Mouse (Mus musculus) liver, adult 2 months (tissue): Measurements from ENCODE around the gene Hpse2. TPM values are rescaled to one million over a fixed set of nuclear protein-coding genes. Genes with fewer than 3 reads are reported as not detected.

ENCODE experiments used
- DNase-seq: peaks from one replicate; pipeline ENCODE4 v3.0.0-alpha.2; 2011; ENCODE audit warnings: low read depth, low spot score; ENCODE audit errors: extremely low read depth
- H3K27ac ChIP-seq: fragments of 200-500 bp; replicated peaks from 2 replicates; pipeline ENCODE4 v1.5.1; 2012; ENCODE audit warnings: low read depth, mild to moderate bottlenecking, control low read depth, inconsistent platforms, low read length; ENCODE audit not compliant: insufficient read depth
- H3K27me3 ChIP-seq: fragments of 200-500 bp; 2 replicates; pipeline ENCODE4 v1.6.1; 2012; ENCODE audit warnings: mild to moderate bottlenecking, moderate library complexity, low read length, inconsistent platforms; ENCODE audit not compliant: control insufficient read depth, insufficient read depth
- H3K36me3 ChIP-seq: fragments of 200-500 bp; 2 replicates; pipeline ENCODE4 v1.6.1; 2012; ENCODE audit warnings: low read length, inconsistent platforms; ENCODE audit not compliant: control insufficient read depth, insufficient read depth
- H3K4me1 ChIP-seq: fragments of 200-500 bp; 2 replicates; pipeline ENCODE4 v1.6.1; 2011; ENCODE audit warnings: low read length; ENCODE audit not compliant: control insufficient read depth, insufficient read depth
- H3K4me3 ChIP-seq: fragments of 200-500 bp; 2 replicates; pipeline ENCODE4 v1.5.1; 2011; ENCODE audit warnings: low read depth, mild to moderate bottlenecking, control low read depth, low read length, moderate library complexity; ENCODE audit not compliant: insufficient read depth
- H3K79me2 ChIP-seq: fragments of 200-500 bp; 2 replicates; pipeline ENCODE4 v1.6.1; 2012; ENCODE audit warnings: inconsistent platforms, mild to moderate bottlenecking, low read length, moderate library complexity; ENCODE audit not compliant: control insufficient read depth, insufficient read depth
- H3K9ac ChIP-seq: fragments of 200-500 bp; 2 replicates; pipeline ENCODE4 v1.6.1; 2012; ENCODE audit warnings: low read depth, mild to moderate bottlenecking, control low read depth, inconsistent platforms, low read length
- CTCF ChIP-seq: fragments of 200-500 bp; IDR thresholded peaks from 2 replicates; pipeline ENCODE4 v1.5.1; 2011; ENCODE audit warnings: low read depth, low read length, control low read depth
- POLR2A ChIP-seq: fragments of 200-500 bp; IDR thresholded peaks from 2 replicates; pipeline ENCODE4 v1.6.1; 2011; ENCODE audit warnings: low read length, control low read depth; ENCODE audit not compliant: insufficient read depth; ENCODE audit errors: extremely low read depth
- WGBS: fragments of 180-500 bp; shearing (Covaris S2); methylation state at CpG from one replicate; pipeline ENCODE4 v1.1.7; 2018; 5-methylcytosine and 5-hydroxymethylcytosine counted together
- polyA plus RNA-seq: library from polyadenylated mRNA; depleted of rRNA; stranded (reverse); fragments of >200 nt; gene quantifications from 2 replicates; pipeline ENCODE4 v1.2.3, GENCODE M21; 2012
- total RNA-seq: library from RNA; depleted of rRNA; stranded (reverse); fragments of >200 nt; gene quantifications from 2 replicates; pipeline ENCODE4 v1.2.3, GENCODE M21; 2014

Hpse2 gene
- total and polyA plus RNA-seq, 2 experiments, result not detected

DNA sequence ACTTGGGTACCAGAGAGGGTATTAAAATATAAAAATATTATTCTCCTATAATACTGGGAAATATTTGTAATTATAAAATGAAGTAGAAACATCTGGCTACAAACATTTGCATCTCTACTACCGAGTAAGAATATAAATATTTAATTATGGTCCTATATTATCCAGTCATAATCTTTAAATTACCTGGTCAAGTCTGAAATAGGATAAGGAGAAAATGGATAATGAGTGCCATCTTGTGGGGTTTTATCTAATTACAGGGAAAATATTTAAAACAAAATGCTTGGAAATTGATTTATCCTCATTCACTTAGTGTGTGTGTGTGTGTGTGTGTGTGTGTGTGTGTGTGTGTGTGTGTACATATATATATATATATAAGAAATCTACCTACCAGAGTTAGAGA, 19.0 kb upstream of the Hpse2 start:
- no peak for TF ChIP-seq POLR2A
- TF ChIP-seq CTCF, result peak; percentile 24; the same call in 1 of the 2 replicates
- 32% methylated on average over 1 of the region's 1 CpGs for WGBS
- H3K27me3 ChIP-seq, result no peaks in the 10 kb centered on the region

DNA sequence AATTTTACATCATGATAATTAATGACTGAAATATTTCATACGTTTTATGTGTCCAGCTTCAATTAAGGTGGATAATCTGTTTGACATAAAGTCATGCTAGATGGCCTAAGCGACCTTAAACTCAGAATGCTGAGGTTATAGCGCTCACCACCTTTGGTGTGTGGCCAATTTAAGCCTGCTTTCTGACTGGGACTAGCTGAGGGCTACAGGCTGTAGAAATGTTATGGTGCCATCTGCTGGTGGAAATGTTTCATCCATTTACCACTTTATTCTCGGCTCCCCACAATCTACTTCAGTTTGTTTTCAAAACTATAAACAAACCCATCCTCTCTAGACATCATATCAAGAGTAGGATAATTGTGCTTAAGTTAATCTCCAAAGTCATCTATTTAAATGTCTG, 8.2 kb upstream of the Hpse2 start:
- Histone ChIP-seq H3K79me2 (no peaks in the 10 kb centered on the region), H3K36me3 (no peaks in the 10 kb centered on the region), H3K4me3 (no peak overlapping the region), H3K27me3 (no peaks in the 10 kb centered on the region), H3K27ac (no peak overlapping the region), H3K9ac (no peak overlapping the region), H3K4me1 (no peaks in the 10 kb centered on the region)
- WGBS, result 5% methylated on average over 4 of the region's 4 CpGs
- no peak for TF ChIP-seq POLR2A
- peak; percentile 32; the same call in 1 of the 2 replicates for TF ChIP-seq CTCF
- DNase-seq, result peak; percentile 39

More for the DNA sequence above, 19.0 kb upstream of the Hpse2 start:
- no peak overlapping the region for H3K4me3 ChIP-seq
- DNase-seq, result no peak
- H3K4me1 ChIP-seq, result no peaks in the 10 kb centered on the region
- H3K36me3 ChIP-seq, result no peaks in the 10 kb centered on the region
- no peak overlapping the region for H3K27ac ChIP-seq
- H3K9ac ChIP-seq, result no peak overlapping the region
- H3K79me2 ChIP-seq, result no peaks in the 10 kb centered on the region

DNA sequence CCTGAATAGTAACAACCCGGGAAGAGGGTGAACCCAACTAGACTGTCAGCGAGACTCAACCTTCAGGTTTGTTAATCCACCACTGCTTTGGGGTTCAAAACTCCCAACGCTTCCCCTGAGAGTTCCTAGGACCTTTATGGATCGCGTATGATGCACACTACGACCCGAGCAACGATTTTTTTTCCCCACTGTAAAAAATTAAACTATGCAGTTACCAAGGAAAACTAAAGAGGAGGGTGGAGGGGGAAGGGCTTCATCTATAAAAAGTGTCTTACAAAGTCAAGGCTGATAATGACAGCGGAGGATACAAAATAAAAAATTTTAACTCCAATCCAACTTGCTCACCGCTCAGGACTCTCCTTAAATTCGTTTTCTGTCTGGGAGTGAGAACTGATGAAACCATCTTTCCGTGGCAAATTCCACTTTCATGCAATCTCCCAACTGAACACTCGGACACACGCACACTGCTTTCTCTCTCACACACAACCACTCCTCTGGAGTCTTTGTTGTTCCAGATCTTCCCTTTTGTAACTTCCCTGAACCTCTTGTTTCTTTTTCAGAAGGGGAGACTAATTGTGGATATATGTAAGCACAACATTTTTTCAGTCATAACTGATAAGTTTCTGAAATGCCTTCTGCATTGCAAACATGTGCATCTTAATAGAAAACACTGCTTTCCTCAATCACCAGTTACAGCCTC, 934 bp downstream of the Hpse2 start:
- DNase-seq, result no peak
- H3K79me2 ChIP-seq, result no peaks in the 10 kb centered on the region
- TF ChIP-seq CTCF, result no peak
- no peak for TF ChIP-seq POLR2A
- H3K9ac ChIP-seq, result no peak overlapping the region
- WGBS, result 5% methylated on average over 14 of the region's 14 CpGs
- H3K27me3 ChIP-seq, result peaks cover 14% of the 10 kb centered on the region; the same call in 1 of the 2 replicates
- no peaks in the 10 kb centered on the region for H3K36me3 ChIP-seq
- no peak overlapping the region for H3K27ac ChIP-seq
- no peak overlapping the region for H3K4me3 ChIP-seq
- no peaks in the 10 kb centered on the region for H3K4me1 ChIP-seq

DNA sequence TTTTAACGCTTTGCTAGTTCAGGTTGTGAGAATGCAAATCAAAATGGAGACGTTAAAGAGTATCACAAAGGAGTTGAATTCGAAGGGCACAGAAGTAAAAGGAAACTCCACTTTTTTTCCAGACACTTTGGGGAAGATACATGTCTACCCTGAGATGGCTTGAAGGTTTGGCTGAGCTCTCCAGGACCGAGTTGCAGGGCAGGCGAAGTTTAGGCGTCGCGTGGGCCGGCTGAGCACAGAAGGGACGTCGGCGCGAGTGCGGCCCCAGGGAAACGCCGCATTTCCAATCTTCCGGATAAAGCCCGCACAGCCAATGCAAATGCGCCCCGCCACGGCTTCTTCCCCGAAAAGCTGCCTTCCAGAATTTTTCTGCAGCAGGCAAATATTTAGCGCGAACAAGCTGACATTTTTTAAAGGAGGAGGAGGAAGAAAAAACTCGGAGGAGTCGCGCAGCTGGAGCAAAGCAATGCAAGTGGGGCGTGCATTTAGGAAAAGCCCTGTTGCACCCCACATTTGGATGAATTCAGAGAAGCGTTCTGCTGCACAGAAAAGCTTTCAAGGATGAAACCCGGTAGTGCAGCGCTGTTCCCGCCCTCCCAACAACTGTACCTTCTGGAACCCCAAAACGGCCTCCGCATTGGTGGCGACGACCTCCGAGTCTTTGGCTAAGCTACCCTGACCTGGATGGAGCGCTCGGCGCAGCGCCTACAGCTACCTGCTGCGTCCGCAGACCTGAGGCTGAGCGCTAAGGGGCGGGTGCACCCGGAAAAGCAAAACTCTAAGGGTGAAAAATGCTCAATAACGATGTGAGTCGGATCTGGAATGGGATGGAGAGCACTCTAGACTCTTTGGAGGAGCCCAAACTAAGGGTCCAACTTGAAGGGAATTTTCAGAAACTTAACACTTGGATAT, 1.9 kb downstream of the Hpse2 start:
- Histone ChIP-seq H3K27me3 (peaks cover 14% of the 10 kb centered on the region; the same call in 1 of the 2 replicates), H3K27ac (no peak overlapping the region), H3K79me2 (no peaks in the 10 kb centered on the region), H3K9ac (no peak overlapping the region), H3K36me3 (no peaks in the 10 kb centered on the region), H3K4me3 (no peak overlapping the region), H3K4me1 (no peaks in the 10 kb centered on the region)
- no peak for DNase-seq
- no peak for TF ChIP-seq CTCF
- TF ChIP-seq POLR2A, result no peak
- 2% methylated on average over 48 of the region's 48 CpGs for WGBS

DNA sequence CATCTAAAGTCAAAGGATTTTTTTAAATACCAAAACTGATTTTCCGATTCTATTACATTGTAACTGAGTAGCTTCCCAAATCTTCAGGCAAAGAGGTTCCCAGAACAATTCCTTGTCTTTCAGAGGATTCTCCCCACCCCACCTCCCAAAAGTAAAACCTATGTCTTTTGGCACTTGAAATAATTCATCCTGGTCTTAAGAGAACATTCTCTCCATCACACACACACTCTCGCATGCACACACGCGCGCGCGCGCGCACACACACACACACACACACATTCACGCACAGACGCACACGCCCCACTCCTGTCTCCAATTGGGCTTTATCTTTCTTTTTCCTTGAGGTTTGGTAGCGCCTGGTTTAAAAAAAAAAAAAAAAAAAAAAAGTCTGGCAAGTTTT, 2.7 kb downstream of the Hpse2 start:
- 7% methylated on average over 13 of the region's 13 CpGs for WGBS
- Histone ChIP-seq H3K4me3 (no peak overlapping the region), H3K4me1 (no peaks in the 10 kb centered on the region), H3K79me2 (no peaks in the 10 kb centered on the region), H3K9ac (no peak overlapping the region), H3K27ac (no peak overlapping the region), H3K36me3 (no peaks in the 10 kb centered on the region), H3K27me3 (peaks cover 14% of the 10 kb centered on the region; the same call in 1 of the 2 replicates)
- TF ChIP-seq POLR2A (no peak), CTCF (no peak)
- no peak for DNase-seq
